ENCODE assay signal across 23 mouse cellular contexts in the genomic region with DNA sequence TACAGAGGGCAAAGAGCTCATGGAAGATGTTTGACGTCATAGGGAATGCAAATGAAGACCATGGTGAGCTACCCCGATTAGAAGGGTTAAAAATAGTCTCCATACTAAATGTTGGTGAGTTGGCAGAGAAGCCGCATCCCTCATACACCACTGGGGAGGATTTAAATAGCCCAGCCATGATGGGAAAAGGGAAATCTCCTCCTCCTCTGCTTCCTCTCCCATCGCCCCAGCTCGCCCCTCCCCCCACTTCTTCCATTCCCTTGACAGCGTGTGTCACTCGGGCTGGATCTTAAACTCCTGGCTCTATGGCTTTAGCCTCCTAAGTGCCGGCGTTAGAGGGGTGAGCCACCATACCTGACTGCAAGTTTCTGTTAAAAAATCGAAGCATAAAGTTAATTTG.
DNase-seq lines count a peak whose midpoint lies in the region; ATAC-seq lines count a peak whose summit lies in the region.
"Had no signal": no experiment of that assay in that cellular context is flagged by ENCODE, and none has a peak within 500 bp of the region (broad histone marks: within the 10 kb centered on the region; RNA-seq: fewer than 3 reads in every experiment).

No protein-coding gene starts in this region.

- no peaks in the 10 kb centered on the region for H3K36me3 ChIP-seq in heart, embryonic 13.5 days
- no peaks in the 10 kb centered on the region for H3K36me3 ChIP-seq in heart, embryonic 15.5 days
- H3K36me3 ChIP-seq: embryonic facial prominence, embryonic 13.5 days; forebrain, embryonic 12.5 days; hindbrain, embryonic 12.5 days had no signal

- H3K9ac ChIP-seq in heart, embryonic 13.5 days: no peak overlapping the region
- H3K9ac ChIP-seq in heart, embryonic 15.5 days: no peak overlapping the region
- H3K9ac ChIP-seq: embryonic facial prominence, embryonic 13.5 days; forebrain, embryonic 12.5 days; hindbrain, embryonic 12.5 days had no signal

- peak overlapping the region; percentile 43 for H3K4me2 ChIP-seq in heart, embryonic 13.5 days
- peak overlapping the region; percentile 38 for H3K4me2 ChIP-seq in heart, embryonic 15.5 days
- H3K4me2 ChIP-seq: embryonic facial prominence, embryonic 13.5 days; forebrain, embryonic 12.5 days; hindbrain, embryonic 12.5 days had no signal

- no peak overlapping the region for H3K4me3 ChIP-seq in heart, embryonic 13.5 days
- no peak overlapping the region for H3K4me3 ChIP-seq in heart, embryonic 15.5 days
- H3K4me3 ChIP-seq: embryonic facial prominence, embryonic 13.5 days; forebrain, embryonic 12.5 days; hindbrain, embryonic 12.5 days had no signal

- no peak for ATAC-seq in heart, embryonic 13.5 days (ENCODE audit: extremely low read depth, insufficient number of reproducible peaks, low FRiP score, low TSS enrichment)
- ATAC-seq in heart, embryonic 15.5 days (replicated peaks; ENCODE audit: insufficient number of reproducible peaks, insufficient read depth, low FRiP score, low read depth): no peak
- ATAC-seq: activated CD4-positive, CD25-positive, alpha-beta regulatory T cell, adult 4 months; forebrain, embryonic 16.5 days; hindbrain, embryonic 16.5 days; inflammation-experienced regulatory T-cells, adult 6 months; intestine, postnatal 0 days; Patski had no signal

- 27% methylated on average over 10 of the region's 10 CpGs for WGBS in heart, embryonic 13.5 days
- WGBS in heart, embryonic 15.5 days: 21% methylated on average over 10 of the region's 10 CpGs

- no peaks in the 10 kb centered on the region; the same call in 1 of the 2 replicates for H3K27me3 ChIP-seq in heart, embryonic 13.5 days (replicated peaks)
- H3K27me3 ChIP-seq in heart, embryonic 15.5 days: no peaks in the 10 kb centered on the region
- H3K27me3 ChIP-seq: CH12.LX; embryonic facial prominence, embryonic 13.5 days had no signal

- H3K27ac ChIP-seq in heart, embryonic 13.5 days (replicated peaks): no peak overlapping the region
- H3K27ac ChIP-seq in heart, embryonic 15.5 days: no peak overlapping the region
- H3K27ac ChIP-seq: embryonic facial prominence, embryonic 13.5 days; forebrain, embryonic 12.5 days; hindbrain, embryonic 12.5 days had no signal

- no peaks in the 10 kb centered on the region for H3K9me3 ChIP-seq in heart, embryonic 13.5 days
- H3K9me3 ChIP-seq in heart, embryonic 15.5 days (replicated peaks): no peaks in the 10 kb centered on the region
- H3K9me3 ChIP-seq: embryonic facial prominence, embryonic 13.5 days; forebrain, embryonic 12.5 days; hindbrain, embryonic 12.5 days had no signal

- intact Hi-C loops in heart, postnatal 36 days (cut with DNase I): no loop called here
- intact Hi-C loops in heart, postnatal 10 days (cut with DNase I): loop anchor here (5.0 kb wide), 1 partner anchor 37 kb away; no protein-coding TSS in a partner anchor

- DNase-seq in heart, adult 11 months: peak; percentile 65
- no peak for DNase-seq in heart, postnatal 36 days
- DNase-seq in heart, adult 9 months (ENCODE audit: low spot score in 2 of 2): no peak
- DNase-seq in heart, postnatal 10 days: peak; percentile 31 to 38
- DNase-seq in thymus, postnatal 14 days: no peak
- DNase-seq: adrenal gland, postnatal 14 days; cerebellum, adult 18-20 months; cerebellum, adult 9-11 months; cerebellum, postnatal 36 days; gastrocnemius, postnatal 10 days; kidney, adult 8-10 months had no signal

- H3K4me1 ChIP-seq in heart, embryonic 13.5 days: peaks cover 21% of the 10 kb centered on the region; the same call in 1 of the 2 replicates
- H3K4me1 ChIP-seq in heart, embryonic 15.5 days (replicated peaks): peaks cover 13% of the 10 kb centered on the region

Comparison
In these comparisons a context has a peak if more than half of its experiments do, and no peak if none do; other contexts are left out.
1. DNase-seq: peak in heart, adult 11 months (single experiment) and heart, postnatal 10 days (2 of 2); none in heart, postnatal 36 days (0 of 2), heart, adult 9 months (0 of 2) and thymus, postnatal 14 days (single experiment).